Mouse (Mus musculus): ENCODE measurements around the gene Rprd1b.

The Rprd1b gene

DNA sequence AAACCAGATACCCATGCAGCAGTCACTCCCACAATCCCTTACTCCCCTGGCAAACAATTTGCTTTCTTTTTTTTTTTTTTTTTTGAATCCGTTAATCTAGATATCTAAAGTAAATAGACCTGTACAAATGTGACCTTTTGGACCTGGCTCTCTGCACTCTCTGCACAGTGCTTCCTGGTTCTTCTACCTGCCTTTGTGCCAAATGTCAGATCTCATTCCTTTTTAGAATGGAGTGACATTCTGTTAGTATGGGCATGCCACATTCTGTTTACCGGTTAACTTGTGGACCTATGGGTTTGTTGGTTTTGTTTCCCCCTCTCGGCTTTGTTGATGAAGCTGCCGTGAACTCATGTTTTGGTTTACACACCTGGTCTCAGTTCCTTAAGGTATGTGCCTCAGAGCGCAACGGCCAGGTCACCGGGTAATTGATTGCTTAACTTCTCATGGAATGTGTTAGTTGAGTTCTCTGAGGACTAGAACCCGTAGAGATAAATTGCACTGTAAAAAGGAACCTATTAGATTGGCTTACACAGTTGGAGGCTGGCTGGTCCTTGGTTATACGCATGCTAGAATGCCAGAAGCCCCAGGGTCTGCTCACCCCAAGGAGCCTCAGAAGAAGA, 52.4 kb downstream of the Rprd1b start:
- no peak for DNase-seq (ENCODE audit: low spot score)

DNA sequence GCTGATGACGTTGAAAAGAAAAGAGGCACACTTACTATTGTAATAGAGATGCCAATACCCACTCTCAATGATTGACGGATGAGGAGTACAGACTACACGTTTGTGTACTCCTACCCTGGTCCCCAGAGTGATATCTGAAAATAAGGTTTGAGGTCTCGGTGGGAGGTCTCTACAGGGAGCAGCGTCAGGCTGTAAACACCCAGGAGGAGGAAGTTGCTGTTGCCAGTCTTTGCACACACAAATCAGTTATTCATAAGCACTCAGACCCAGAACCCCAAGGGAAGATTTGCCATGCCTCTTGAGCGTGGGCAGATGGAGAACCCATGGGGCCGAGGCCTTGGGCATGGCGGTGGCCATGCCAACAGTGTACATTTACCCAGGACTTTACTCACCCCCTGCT, 56.2 kb downstream of the Rprd1b start:
- no peak for DNase-seq (ENCODE audit: low spot score)

DNA sequence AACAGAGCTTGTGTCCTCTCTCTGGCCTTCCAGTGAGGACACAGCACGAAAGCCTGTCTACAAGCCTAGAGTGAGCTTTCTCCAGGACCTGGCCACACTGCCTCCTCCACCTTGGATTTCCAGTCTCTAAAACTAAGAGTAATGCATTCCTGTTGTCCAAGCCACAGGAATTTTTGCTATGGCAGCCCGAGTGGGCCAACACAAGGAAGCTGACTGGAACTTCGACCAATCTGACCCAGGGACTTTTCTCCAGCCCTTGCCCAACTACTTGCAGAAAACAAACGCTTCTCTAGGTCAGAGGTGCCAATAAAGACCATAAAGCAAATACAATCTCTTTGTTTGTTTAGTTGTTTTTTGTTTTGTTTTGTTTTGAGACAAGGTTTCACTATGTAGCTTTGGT, 61.8 kb downstream of the Rprd1b start:
- DNase-seq (ENCODE audit: low spot score), result no peak

DNA sequence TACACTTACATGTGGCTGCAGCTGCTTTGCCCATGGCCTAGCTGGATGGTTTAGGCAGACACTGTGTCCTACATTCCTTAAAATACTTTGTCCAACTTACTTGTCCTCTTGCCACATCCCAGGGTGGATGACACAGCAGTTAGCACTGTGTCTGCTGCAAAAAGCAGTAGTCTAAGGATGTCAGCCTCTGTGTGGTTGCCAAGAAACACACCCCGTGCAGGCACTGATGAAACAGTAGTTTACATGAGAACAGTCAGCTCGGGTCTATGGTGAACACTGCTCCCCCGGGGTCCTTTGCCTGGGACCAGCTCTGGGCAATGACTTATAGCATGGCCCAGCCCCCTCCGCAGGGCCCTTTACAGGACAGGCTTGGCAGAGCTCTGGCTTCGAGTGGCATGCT, 65.0 kb downstream of the Rprd1b start:
- DNase-seq (ENCODE audit: low spot score), result no peak

DNA sequence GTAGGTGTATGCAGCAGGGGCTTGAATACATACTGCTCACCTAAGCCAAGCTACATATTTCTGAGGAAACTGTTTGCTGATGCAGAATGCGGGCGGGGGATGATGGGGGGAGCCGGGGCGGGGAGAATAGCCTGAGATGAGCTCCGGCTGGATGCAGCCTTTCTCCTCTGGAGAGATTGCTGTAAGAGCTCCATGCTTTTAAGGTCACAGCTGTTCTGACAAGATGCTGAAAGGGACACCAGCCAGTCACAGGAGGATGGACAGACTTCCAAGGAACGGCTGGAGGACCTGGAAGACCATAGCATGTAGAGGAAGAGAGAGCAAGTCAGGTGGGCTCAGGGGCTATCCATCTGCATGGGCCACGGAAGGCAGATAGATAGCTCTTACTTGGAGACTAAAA, 66.0 kb downstream of the Rprd1b start:
- no peak for DNase-seq (ENCODE audit: low spot score)

DNA sequence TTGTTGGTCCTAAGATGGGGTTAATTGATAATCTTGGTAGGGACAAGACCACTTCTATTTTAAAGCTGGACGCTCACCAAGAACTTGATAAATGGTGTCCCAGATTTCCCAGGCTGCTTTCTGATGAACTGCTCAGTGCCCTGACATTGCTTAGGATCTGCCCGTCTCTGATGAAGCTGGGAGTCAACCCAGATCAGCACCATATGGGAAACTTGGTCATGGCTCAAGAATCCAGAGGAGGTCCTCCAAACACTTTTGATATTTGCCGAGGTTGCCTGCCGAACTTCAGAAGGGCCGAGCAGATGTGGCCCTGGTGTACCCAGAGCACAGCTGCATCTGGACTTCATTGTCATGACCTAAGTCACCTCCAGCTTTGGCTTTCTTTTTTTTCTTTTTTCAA, 66.5 kb downstream of the Rprd1b start:
- no peak for DNase-seq (ENCODE audit: low spot score)

DNA sequence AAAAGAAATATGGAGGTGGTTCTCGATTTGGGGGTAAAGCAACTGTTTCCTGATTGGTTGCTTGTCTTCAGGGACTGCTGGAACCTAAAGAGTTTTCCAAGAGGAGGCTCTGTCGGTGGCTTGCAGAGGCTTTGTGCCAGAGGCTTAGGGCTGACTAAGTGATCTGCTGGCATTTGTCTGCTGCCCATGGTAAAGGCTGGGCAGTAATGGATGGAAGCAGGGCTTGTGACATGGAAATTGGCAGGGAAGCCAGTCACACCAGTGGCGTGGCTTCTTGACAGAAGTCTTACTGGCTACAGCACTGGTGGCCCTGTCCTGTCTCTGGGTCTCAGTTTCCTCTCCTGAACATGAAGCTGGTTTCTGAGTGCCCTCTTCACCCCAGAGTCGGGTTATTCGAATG, 68.8 kb downstream of the Rprd1b start:
- no peak for DNase-seq (ENCODE audit: low spot score)

DNA sequence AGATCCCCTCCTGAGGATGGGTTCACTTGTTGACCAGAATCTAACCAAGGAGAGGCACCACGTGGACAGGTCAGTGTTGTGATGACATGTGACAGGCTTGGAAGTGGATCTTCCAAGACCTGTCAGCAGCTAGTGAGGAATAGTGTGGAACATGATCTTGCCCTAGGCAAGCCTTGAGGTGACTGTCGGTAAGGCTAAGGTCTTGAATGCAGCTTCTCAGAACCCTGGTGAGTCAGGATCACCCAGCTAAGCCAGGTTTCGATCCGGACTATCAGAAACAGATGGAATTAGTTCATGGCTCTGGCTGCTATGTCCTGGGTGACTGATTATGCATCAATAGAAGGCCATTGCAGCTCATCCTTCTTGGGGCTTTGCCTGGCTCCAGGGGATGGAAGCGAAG, 70.4 kb downstream of the Rprd1b start:
- DNase-seq (ENCODE audit: low spot score), result no peak

DNA sequence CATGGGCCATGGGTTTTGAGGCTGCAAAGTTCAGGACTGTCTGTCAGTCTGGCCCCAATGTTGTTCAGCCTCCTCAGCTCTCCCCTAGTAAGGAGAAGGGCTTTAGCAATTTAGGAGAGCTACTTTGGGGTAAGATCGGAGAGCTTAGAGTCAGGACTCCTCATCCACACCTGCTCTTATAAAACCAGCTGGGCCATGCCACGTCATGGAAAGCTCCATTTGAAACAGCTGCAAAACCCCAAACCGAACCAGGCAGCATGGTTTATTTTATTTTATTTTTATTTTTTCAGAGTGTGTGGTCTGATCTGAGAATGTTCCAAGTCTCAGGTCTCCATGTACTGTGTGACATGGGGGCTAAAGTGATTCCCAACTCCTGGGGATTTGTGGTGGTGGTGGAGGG, 71.2 kb downstream of the Rprd1b start:
- no peak for DNase-seq (ENCODE audit: low spot score)

DNA sequence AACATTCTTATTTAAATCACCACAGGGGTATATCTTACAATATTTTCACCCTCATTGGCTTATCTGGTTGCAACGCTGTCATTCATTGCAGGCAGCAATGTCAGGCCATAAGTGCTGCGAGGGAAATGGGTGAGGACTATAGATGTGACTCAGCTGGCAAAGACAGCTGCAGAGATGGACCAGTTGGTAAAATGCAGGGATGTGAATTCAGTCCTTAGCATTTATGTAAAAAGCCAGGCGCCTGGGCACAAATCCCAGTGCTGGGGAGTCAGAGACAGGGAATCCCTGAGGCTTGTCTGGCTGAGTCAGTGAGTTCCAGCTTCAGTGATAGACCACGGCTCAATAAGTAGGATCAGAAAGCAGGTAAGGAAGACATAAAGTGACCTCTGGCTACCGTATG, 73.5 kb downstream of the Rprd1b start:
- DNase-seq (ENCODE audit: low spot score), result no peak

DNA sequence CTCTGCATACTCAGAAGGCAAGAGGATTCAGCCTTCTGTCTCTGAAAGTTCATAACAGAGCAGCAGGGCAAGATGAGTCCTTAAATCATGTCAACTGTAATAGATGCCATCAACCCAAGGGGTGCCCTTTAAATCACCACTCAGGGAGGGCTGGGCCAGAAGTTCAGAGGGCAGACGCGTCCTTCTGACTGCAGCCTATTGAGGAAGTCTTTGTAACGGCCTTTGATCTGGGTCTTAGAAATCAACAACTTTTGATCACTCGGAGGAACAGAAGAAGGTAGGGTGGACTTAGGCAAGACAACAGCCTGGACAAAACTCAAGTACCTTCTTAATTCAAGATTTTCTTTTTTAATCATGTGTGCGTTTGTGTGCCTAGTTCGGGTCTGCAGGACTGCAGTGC, 76.7 kb downstream of the Rprd1b start:
- DNase-seq (ENCODE audit: low spot score), result no peak

DNA sequence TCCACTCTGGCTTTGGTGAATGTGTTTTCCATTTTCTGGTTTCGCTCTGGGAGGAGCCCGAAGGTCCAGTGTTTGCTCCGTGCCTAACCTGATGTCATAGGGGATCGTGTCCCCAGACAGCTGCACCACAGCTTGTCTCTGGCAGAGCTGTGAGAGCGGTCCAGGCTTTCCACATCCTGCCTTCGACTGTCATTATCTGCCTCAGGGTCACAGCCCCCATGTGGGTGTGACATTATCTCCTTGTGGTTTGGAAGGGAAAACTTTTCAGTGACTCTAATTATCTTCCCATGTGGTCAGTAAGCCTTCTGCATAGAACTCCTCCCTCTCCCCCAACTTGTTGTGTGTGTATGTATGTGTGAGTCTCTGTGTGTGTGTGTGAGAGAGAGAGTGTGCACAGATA, 77.3 kb downstream of the Rprd1b start:
- DNase-seq (ENCODE audit: low spot score), result no peak

DNA sequence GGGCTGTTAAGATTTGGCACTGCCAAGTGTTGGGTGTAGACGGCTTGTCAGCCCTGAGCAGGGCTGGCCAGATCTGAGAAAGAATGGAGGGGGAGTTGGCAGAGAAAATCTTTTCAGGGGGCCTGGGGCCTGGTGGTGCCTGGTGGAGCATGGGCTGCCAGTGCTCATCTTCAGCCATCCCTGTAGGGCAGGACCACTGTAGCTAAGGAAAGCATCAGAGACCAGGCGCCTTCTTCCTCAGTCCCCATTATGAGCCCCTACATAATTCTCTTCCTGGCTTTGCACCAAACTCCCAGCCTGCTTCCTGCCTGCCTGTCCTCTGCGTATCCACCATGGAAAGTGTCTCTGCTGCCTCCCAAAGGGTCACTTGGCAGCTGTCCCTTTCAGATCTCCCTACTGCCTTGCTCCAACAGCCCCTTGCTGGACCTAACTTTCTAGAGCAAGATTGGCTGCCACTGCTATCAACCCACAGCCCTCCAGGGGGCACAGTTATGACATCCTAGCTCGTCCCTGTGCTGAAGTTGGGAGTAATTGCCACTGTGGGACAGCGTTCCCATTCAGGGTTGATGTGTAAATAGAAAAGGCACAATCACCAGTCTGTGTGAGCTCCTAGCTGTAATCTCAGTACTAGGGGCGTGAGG, 78.8 kb downstream of the Rprd1b start:
- peak; percentile 24 for DNase-seq (ENCODE audit: low spot score)

DNA sequence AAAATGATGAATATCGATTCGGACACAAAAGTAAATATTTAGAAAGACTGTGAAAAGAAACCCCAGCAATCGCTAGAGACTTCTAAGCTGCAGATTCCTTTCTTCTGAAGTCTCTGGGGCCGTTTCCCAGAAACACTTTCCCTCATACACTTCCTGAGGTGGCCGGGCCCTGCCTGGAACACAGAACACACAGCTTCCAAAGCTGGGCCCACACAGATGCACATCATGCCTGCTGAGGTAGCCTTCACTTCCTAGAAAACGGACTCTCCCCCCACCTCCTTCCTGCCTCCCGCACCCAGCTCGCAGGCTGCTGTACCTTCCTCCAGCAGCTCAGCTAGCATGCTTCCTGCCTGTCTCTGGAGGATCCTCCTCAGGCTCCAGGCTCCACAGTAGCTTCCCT, 81.2 kb downstream of the Rprd1b start:
- DNase-seq (ENCODE audit: low spot score), result no peak

DNA sequence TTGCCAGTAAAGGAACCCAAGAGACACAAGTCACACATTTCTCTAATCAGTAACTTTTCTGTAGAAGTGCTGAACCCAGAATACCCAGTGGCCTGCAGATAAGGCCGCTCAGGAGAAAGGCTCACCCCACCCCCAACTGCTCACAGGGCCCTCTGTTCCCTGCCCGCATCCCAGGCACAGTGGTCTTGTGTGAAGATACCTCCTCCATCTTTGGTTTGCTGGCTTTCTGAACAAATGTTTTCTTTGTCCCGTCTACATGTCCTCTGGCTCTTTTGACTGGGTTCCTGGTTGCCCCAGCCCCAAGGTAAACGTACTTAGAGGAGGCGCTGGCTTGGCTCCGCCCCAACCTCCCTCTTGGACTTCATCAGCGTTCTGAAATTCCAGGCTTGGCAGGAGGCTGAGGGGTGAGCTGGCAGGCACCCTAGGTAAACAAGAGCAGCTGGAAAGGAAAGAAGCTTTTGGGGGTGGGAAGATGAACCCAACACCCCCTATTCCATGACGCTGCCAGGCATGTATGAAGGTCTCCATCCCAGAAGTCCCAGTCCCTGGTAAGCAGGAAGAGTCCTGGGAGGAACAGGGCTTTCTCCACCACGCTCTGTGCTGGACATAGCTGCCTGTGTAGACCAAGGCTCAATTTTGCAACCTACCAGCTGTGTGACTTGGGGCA, 85.4 kb downstream of the Rprd1b start:
- DNase-seq (ENCODE audit: low spot score), result no peak

DNA sequence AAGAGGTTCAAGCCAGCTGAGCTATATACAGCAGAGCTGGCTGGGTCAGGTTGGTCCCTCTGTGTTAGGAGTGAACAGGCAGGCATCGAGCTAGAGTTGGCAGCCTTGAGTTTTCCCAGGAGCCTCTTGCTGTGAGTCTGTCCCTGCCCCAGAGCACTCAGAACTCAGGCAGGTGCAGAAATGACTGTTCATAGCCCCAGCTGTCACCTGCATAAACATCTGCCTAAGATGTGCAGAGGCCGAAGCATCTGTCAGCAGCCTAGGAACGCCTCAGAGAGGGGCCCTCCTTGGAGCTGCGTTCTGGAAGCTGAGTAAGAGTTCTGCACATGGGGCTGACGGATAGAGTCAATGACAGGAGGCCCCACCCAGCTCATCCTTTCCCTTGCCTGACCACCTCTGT, 86.6 kb downstream of the Rprd1b start:
- DNase-seq (ENCODE audit: low spot score), result no peak

DNA sequence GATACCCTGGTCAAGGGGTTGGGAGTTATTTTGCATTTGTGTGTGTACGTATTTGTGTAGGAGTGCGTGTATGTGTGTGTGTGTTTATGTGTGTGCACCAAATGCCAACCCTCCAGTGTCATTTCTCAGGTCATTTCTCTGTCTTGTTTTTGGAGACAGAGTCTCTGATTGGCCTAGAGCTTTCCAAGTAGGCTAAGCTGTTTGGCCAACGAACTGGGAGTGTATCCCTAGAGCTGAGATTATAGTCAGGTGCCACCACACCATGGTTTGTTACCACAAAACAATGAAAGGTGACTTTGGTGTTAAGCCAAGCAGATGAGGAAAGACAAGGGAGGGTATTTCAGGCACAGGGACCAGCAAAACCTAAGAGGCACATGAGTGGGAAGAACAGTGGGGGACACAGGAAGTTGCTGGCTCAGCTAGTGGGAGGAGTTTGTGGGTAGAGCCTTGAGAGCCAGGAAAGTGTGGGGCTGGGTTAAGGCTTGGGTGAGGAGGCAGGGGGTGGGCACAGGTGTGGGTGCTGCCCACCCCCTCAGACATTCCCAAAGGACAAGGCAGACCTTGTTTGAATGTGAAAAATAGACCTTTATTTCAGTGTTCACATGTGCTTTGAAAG, 87.6 kb downstream of the Rprd1b start:
- DNase-seq (ENCODE audit: low spot score), result no peak

DNA sequence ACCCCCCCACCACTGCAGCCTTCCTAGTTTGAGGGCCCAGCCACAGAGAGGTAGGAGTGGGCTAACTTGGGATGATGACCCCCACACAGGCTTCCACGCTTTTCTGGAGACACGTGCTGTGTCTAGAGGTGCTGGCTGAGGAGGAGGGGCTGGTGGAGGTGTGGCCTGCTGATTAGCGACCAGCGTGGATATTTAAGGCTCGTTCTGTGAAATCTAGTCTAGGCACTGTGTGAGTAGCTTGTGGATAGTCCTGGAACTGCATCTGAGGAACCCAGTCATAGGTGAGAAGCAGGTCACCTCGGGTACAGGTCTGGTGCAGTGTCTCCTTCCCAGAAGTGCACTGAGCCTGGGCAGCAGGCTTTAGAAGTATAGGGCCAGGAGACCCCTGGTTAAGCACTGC, 88.4 kb downstream of the Rprd1b start:
- no peak for DNase-seq (ENCODE audit: low spot score)

DNA sequence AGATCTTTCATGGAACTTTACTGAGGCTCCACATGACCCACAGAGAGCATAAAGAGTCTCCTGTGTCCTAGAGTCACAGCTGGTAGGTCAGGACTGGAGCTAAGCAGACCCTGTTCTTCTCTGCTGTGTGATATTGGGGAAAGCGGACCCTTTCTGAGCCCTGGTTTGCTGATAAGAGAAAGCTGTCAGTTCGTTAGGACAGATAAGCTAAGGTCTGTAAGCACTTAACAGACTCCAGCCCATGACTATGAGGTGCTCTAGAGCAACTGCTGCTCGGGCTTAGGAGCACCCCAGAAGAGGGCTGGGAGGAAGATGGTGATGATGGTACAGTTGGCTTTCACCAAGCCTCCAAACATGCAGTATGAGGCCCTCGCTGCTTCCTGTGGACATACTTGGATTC, 90.8 kb downstream of the Rprd1b start:
- no peak for DNase-seq (ENCODE audit: low spot score)

DNA sequence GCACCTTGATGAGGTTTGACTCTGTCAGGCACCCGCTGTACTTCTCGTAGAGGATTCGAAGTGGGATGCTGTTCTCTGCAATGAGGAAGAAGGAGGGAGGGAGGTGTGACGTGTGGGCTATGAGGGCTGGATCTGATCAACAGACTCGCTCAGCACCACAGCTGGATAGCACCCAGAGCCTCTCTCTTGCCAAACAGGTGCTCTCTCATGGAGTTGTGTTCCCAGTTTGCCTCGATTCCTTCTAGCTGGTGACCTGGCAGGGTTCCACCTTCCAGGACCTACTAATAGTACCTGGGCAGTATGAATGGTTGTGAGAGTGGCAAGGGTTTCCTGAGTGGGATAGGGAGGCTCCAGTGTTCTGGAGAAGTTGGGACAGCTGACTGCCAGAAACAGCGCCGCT, 91.9 kb downstream of the Rprd1b start:
- no peak for DNase-seq (ENCODE audit: low spot score)

DNA sequence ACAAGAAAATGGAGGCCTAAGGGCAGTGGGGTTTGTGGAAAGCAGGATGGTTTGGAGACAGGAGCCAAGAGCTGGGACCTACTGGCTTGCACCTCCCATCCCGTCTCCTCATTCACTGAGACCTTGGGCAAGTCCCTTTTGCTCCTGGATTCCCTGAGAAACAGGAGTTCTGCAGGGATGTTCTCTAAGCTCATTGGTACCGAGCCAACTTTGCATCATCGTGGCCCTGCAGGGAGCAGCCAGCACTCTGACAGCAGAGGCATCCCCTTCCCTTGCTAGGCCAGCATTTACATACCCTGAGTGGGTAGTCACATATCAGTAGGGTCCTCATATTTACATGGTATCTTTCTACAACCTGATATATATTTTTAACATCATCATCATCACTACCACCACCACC, 92.6 kb downstream of the Rprd1b start:
- DNase-seq (ENCODE audit: low spot score), result no peak

DNA sequence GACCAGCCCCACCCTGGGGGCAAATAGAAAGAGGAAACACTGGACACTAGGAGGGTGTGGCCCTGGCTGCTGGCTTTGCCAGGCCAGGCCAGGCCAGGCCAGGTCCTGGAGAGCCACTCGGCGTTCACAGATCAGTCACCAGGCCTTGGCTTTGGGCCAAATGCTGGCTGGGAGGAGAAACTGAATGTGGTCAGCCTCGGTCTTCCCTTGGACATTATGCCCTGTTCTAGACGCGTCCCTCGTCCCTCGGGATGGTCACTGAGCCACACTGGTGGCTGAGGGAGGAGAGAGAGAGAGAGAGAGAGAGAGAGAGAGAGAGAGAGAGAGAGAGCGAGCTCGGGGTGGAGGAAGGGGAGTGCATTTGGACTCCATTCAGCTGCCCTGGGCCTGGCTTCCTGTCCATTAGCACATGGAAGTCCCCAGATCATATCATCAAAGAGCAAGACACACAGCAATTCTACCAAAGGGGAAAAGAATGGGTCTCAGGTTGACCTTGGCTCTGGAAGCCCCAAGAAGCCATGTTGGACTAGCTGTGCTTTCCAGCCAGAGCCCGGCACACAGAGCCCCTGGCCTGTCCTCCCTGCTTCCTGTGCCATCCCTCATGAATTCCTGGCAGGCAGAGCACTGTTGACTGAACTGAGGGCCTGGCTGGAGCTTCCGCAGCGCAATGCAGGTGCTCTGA, 93.5 kb downstream of the Rprd1b start:
- peak; percentile 30 for DNase-seq (ENCODE audit: low spot score)

DNA sequence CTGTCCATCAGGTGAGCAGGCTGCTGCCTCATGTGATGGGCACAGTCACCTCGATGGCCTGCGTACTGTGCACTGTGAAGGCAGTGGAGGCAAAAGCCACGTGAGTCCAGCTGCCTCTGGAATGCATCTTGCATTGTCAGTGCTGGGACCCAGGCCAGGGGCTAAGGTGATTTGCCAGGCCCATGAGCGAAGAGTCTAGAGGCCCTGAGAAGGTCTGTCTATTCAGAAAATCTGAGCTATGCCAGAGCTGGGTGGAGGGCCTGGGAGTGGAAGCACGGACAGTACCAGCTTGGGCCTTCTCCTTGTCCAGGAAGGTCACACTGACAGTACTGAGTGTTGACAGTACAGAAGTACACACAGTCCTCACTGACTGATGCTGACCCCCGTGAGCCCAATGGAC, 94.5 kb downstream of the Rprd1b start:
- DNase-seq (ENCODE audit: low spot score), result no peak

All from layer of hippocampus, adult 11-12 months (tissue).